Mouse (Mus musculus) small intestine, adult 2 months (tissue): ENCODE data around the gene Hist2h2bb. TPM values are rescaled to one million over a fixed set of nuclear protein-coding genes. Genes with fewer than 3 reads are reported as not detected.
A peak's percentile ranks its signal among the peaks of the same experiment; 100 is the strongest.
"Not testable (repeated sequence)": the region's sequence is repeated elsewhere in the genome, so short reads cannot be mapped to it uniquely, and the experiment has no call there.

Experiments
- H3K27ac ChIP-seq: fragments of 200-500 bp; 2 replicates; pipeline ENCODE4 v1.5.1; 2012; ENCODE audit warnings: low read depth, low read length, control low read depth, inconsistent platforms; ENCODE audit not compliant: insufficient read depth
- H3K27me3 ChIP-seq: fragments of 200-500 bp; 2 replicates; pipeline ENCODE4 v1.6.1; 2012; ENCODE audit warnings: mild to moderate bottlenecking, moderate library complexity, low read length, inconsistent platforms; ENCODE audit not compliant: control insufficient read depth, insufficient read depth
- H3K36me3 ChIP-seq: fragments of 200-500 bp; 2 replicates; pipeline ENCODE4 v1.6.1; 2012; ENCODE audit warnings: mild to moderate bottlenecking, low read length, control low read depth, inconsistent platforms; ENCODE audit not compliant: control insufficient read depth, insufficient read depth
- H3K4me1 ChIP-seq: fragments of 200-500 bp; 2 replicates; pipeline ENCODE4 v1.6.1; 2012; ENCODE audit warnings: low read length, inconsistent platforms, mixed read lengths; ENCODE audit not compliant: control insufficient read depth, insufficient read depth, insufficient read length
- H3K4me3 ChIP-seq: fragments of 200-500 bp; 2 replicates; pipeline ENCODE4 v1.5.1; 2012; ENCODE audit warnings: low read depth, mild to moderate bottlenecking, control low read depth, inconsistent platforms, low read length, moderate library complexity
- CTCF ChIP-seq: fragments of 200-500 bp; IDR thresholded peaks from 2 replicates; pipeline ENCODE4 v1.5.1; 2012; ENCODE audit warnings: low read depth, mild to moderate bottlenecking, control low read depth, inconsistent platforms, low read length, moderate library complexity, mixed read lengths; ENCODE audit not compliant: insufficient replicate concordance, insufficient read length; ENCODE audit errors: extremely low read depth
- POLR2A ChIP-seq: fragments of 200-500 bp; IDR thresholded peaks from 2 replicates; pipeline ENCODE4 v1.6.1; 2012; ENCODE audit warnings: low read depth, mild to moderate bottlenecking, control low read depth, inconsistent platforms, low read length, moderate library complexity
- WGBS: fragments of 180-500 bp; shearing (Covaris S2); methylation state at CpG from one replicate; pipeline ENCODE4 v1.1.7; 2018; 5-methylcytosine and 5-hydroxymethylcytosine counted together
- polyA plus RNA-seq: library from polyadenylated mRNA; depleted of rRNA; stranded (reverse); fragments of >200 nt; gene quantifications from 2 replicates; pipeline ENCODE4 v1.2.3, GENCODE M21; 2012; rRNA removed

Gene Hist2h2bb
- 8.4 and 8.7 TPM in 2 replicates for polyA plus RNA-seq

GRCm38 (mm10) chr3:96269511-96270474 lies at the start of gene Hist2h2bb:
Gene Hist2h2bb, plus strand, starts transcription at chr3:96269752.
- no peaks in the 10 kb centered on the region for H3K36me3 ChIP-seq
- no peak for TF ChIP-seq CTCF
- peak; percentile 98 for TF ChIP-seq POLR2A
- H3K27ac ChIP-seq, result peak within 1 kb of the TSS; percentile 97
- peak within 1 kb of the TSS; percentile 68 for H3K4me3 ChIP-seq
- WGBS, result under 1% methylated on average over 45 of the region's 45 CpGs
- no peaks in the 10 kb centered on the region for H3K27me3 ChIP-seq
- peaks cover 2% of the 10 kb centered on the region; the same call in 1 of the 2 replicates for H3K4me1 ChIP-seq

DNA sequence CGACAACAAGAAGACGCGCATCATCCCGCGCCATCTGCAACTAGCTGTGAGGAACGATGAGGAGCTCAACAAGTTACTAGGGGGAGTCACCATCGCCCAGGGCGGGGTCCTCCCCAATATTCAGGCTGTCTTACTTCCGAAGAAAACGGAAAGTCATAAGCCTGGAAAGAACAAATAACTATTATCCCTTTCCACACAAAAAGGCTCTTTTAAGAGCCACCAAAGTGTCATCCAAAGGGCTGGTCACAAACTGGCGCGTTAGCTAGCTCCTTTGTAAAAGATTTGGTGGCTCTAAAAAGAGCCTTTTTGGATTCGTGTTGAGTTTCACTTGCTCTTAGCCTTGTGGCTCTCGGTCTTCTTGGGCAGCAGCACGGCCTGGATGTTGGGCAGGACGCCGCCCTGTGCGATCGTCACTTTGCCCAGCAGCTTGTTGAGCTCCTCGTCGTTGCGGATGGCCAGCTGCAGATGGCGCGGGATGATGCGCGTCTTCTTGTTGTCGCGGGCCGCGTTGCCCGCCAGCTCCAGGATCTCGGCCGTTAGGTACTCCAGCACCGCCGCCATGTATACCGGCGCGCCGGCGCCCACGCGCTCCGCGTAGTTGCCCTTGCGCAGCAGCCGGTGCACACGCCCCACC lies 49.3 kb upstream of the Hist2h2bb start:
- Histone ChIP-seq H3K4me3 (peak overlapping the region; percentile 80), H3K27ac (peak overlapping the region; percentile 99)
- not testable (repeated sequence) for H3K27me3 ChIP-seq, H3K4me1 ChIP-seq, H3K36me3 ChIP-seq
- WGBS, result under 1% methylated on average over 37 of the region's 47 CpGs
- peak; percentile 64; the same call in 1 of the 2 replicates for TF ChIP-seq POLR2A

DNA sequence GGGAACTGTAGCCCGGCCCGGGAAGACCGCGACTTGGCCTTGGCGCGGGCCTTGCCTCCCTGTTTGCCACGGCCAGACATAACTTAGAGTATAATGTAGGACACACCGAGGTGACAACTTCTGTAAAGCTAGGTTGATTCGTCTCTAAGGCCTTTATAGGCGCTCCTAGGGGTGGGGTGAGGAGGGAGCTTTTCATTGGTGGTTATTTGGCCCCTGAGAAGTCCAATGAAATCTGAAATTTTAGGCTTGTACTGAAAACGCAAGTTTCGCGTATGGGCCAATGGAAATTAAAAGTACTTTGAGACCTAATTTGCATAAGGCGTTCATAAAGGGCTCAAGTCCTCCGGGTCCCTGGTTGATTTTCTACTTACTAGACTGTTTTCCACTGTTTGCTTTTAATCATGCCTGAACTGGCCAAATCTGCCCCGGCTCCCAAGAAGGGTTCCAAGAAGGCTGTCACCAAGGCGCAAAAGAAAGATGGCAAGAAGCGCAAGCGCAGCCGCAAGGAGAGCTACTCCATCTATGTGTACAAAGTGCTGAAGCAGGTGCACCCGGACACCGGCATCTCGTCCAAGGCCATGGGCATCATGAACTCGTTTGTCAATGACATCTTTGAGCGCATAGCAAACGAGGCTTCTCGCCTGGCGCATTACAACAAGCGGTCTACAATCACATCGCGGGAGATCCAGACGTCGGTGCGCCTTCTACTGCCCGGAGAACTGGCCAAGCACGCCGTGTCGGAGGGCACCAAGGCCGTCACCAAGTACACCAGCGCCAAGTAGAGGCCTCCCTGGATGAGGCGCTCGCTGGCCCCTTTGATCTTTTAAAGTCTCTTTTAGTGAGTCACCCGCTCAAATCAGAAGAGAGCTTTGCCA lies 48.5 kb upstream of the Hist2h2bb start, which contains the start of the genes Hist2h2ac and Hist2h2be:
TSS of gene Hist2h2ac (minus strand) at position 116 of the 875 bp plus-strand sequence.
TSS of gene Hist2h2be (plus strand) at position 355 of the 875 bp plus-strand sequence.
- WGBS, result under 1% methylated on average over 43 of the region's 43 CpGs
- TF ChIP-seq CTCF, result no peak
- peak; percentile 19; the same call in 1 of the 2 replicates for TF ChIP-seq POLR2A
- Histone ChIP-seq H3K27ac (peak within 1 kb of the TSS; percentile 99), H3K27me3 (no peaks in the 10 kb centered on the region), H3K4me1 (peaks cover 3% of the 10 kb centered on the region; the same call in 1 of the 2 replicates), H3K36me3 (no peaks in the 10 kb centered on the region), H3K4me3 (peak within 1 kb of the TSS; percentile 80)

GRCm38 (mm10) chr3:96221640-96222038 lies 47.9 kb upstream of the Hist2h2bb start:
- Histone ChIP-seq H3K27ac (peak overlapping the region; percentile 99), H3K27me3 (no peaks in the 10 kb centered on the region), H3K4me1 (peaks cover 3% of the 10 kb centered on the region; the same call in 1 of the 2 replicates), H3K36me3 (no peaks in the 10 kb centered on the region), H3K4me3 (peak overlapping the region; percentile 65)
- WGBS, result 5% methylated on average over 9 of the region's 9 CpGs
- TF ChIP-seq POLR2A, result no peak
- TF ChIP-seq CTCF, result no peak

DNA sequence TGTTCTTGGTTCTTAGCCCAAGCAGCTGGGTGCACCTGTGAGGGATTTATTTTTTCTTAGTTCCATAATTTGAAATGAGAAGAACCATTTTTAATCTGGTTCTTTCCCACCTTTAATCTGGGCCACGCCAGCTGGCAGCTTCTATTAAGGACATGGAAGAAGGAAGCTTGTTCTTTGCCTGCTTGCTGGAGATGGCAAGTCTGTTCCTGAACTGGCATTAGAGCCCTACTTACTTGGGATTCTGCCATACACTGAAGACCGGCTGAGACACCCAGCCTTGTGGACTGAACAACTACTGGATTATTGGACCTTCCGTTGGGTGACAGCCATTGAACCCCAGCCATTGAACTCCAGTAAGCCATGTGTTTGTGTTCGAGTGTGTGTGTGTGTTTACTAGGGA lies 46.8 kb upstream of the Hist2h2bb start:
- WGBS, result 74% methylated on average over 4 of the region's 4 CpGs
- no peak for TF ChIP-seq POLR2A
- no peak for TF ChIP-seq CTCF
- Histone ChIP-seq H3K36me3 (no peaks in the 10 kb centered on the region), H3K27me3 (no peaks in the 10 kb centered on the region), H3K27ac (no peak overlapping the region), H3K4me1 (peaks cover 3% of the 10 kb centered on the region; the same call in 1 of the 2 replicates), H3K4me3 (no peak overlapping the region)

- no peaks in the 10 kb centered on the region for H3K36me3 ChIP-seq
- no peaks in the 10 kb centered on the region; the same call in 1 of the 2 replicates for H3K4me1 ChIP-seq
- no peak overlapping the region for H3K27ac ChIP-seq
- 33% methylated on average over 2 of the region's 2 CpGs for WGBS
- H3K27me3 ChIP-seq, result no peaks in the 10 kb centered on the region
- TF ChIP-seq POLR2A (no peak), CTCF (no peak)
- no peak overlapping the region for H3K4me3 ChIP-seq
These were observed 44.1 kb upstream of the Hist2h2bb start for GRCm38 (mm10) chr3:96225421-96225820.
